Mouse (Mus musculus): Measurements from ENCODE around the gene Tex38.

Gene Tex38

GRCm38 (mm10) chr4:115767647-115768467 is 13.0 kb downstream of the Tex38 start:
- no peak for DNase-seq

DNA sequence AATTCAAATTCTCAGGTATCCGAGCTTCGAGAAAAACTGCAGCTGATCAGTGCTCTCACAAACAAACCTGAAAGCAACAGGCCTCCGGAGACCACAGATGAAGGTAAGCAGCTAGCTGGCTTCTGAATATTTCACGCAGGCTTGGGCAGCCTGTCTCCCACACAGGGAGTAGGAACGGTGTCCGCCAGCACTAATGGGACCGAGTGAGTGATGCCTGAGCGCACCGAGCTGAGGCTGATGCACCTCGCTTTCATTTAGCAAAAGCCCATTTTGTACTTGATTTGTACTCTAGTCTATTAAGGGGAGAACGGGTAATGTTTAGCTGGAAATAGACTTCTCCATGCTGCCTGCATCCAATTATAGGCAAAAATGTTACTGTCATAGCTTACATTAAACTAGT is 16.2 kb downstream of the Tex38 start:
- DNase-seq, result no peak

GRCm38 (mm10) chr4:115761206-115761605 is 19.6 kb downstream of the Tex38 start:
- peak; percentile 78 for DNase-seq

GRCm38 (mm10) chr4:115754851-115755250 is 26.0 kb downstream of the Tex38 start:
- DNase-seq, result no peak

DNA sequence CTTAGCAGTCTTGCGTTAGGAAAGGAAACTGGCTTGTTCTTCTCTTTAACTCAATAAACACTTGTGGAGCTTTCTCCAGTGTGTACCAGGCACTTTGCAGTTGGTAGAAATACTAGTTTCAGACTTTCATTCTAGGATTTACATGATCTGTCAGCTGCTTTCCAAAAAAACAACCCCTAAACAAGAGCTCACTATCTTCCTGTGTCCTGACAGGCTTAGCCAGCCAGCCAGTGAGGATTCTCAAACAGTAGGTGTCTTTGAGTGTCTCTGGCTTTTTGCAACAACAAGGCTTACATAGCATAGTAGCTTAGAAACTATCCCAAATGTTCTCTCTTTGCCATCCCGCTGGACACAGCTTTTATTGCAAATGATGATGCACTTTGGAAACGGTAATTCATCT is 26.7 kb downstream of the Tex38 start:
- DNase-seq, result no peak

DNA sequence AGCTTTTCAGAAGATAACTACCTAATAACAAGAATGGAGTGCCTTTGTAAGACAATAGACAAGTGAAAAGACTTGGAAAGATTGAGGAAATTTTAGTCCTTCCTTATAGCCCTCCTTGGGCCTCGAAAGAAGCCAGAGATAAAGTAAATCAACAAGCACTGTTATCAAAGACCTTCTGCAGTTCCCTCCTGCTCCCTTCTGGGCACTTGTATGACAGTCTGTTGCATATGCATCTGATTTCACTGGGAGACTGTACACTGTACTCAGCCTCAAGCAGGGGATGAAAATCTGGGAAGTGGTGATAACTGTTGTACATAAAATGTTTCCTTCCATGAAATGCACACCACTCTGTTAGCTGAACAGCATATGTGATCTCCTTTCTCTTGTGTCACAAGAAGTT is 31.5 kb downstream of the Tex38 start:
- DNase-seq, result no peak

- DNase-seq, result no peak
Observed at GRCm38 (mm10) chr4:115748181-115748580, 32.6 kb downstream of the Tex38 start.

DNA sequence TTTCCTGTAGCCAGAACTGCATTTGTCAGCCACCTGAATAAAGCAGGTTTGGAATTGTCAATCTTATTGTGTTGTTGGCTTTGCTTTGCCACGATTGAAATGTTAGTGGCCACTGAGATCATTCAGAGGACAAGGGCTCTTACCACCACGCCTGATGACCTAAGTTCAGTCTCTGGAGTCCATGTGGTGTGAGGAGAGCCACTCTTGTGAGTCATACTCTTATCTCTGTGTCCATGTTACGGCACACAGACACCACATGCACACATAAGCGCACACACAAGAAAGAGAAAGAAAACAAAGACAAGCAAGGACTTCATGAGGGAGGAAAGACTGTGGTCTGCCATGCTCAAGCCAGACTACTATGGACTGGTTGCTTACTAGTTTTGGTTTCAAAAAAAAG is 37.7 kb downstream of the Tex38 start:
- no peak for DNase-seq

DNA sequence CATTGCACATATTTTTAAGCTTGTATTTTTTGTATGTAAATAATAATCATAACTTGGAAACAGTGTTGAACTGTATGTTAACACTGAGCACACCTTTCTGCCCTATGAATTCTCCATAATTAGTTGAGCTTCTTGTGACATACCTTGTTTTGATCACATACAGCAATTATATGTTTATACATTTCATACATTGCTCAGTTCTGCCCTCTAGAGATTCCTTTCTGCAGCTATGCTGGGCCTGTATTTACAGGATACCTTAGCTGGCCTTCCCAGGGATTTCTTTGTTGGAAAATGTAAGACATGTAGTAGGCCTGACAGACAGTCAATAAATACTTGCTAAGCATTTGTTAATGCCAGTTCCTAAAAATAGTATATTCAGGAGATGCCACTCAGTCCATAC is 38.2 kb downstream of the Tex38 start:
- DNase-seq, result no peak

- DNase-seq, result no peak
Observed at GRCm38 (mm10) chr4:115738481-115738985, 42.3 kb downstream of the Tex38 start.

DNA sequence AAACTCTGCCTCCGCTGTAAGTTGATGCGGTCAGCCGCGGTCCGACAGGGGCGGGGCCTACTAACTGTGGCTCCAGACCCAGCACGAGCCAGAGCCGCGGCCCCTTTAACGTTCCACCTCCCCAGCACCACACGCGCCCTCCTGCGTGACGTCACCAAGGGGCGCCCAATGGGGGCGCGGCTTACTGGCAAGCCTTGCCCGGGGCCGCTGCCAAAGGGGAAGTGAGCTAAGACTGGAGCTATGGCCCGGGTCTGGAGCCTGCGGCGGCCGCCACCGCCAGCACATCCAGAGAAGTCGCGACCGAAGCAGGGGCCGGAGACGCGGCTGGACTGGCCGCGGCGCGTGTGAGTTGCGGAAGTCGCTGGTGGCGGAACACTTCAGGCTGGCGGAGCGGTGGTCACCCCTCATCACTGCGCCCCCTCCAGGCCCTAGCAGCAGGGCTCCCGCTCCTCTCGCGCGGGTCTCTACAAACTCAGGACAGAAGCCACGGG is 43.2 kb downstream of the Tex38 start, which contains the start of gene Efcab14:
Gene Efcab14, plus strand, starts transcription at position 194 of the 491 bp plus-strand sequence.
- peak; percentile 98 for DNase-seq

DNA sequence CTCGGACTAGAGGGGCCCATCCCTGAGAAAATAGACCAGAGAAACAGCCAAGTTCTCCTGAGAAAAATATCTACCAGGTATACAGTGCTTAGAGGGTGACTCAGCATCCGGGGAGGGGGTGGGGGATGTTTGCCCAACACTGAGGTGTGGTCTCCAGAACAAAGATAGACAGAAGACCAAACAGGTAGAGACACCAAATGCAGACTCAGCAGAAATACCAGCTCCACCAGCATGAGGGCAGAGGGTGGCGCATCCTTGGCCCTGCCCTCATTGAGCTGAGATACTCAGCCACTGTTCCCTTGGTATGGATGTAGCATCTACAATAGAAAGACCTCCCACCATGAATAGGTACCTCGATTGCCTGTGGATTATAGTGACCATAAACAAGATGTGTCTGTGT is 46.0 kb downstream of the Tex38 start:
- DNase-seq, result no peak

- DNase-seq, result no peak
Observed at GRCm38 (mm10) chr4:115733746-115734145, 47.1 kb downstream of the Tex38 start.

- no peak for DNase-seq
Observed at GRCm38 (mm10) chr4:115732223-115732818, 48.5 kb downstream of the Tex38 start.

DNA sequence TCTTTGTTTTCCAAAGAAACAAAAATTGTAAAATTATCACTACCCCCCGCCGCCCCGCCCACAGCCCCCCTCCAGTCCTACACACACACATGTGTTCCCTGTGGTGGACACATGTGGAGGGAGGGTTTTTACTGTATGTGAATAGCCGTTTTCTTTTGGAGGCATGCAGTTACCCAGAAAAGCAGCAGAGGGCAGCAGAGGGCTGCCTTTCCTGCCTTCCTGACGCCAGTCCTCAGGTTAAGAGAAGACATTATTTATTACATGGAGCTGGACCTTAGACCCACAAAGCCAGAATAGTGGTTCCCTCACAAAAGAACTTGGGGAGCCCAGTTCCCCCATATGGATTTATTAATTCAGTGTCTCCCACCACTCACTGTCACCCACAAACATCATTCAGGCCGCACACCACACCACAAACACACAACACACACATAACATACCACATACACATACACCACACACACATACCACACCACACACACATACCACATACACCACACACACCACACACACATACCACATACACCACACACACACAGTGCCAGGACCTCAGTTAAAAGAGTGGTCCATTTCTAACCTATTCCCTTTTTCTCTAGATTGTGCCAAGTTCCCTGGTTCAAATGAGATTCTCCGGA is 49.1 kb downstream of the Tex38 start:
- peak; percentile 76 for DNase-seq

All from lung, postnatal 14 days (tissue).